Mouse (Mus musculus): ENCODE results near the gene Pkig. TPM values are rescaled to one million over a fixed set of nuclear protein-coding genes. Genes with fewer than 3 reads are reported as not detected.

The Pkig gene
- polyA plus RNA-seq, 1 experiment: 73.9 TPM

DNA sequence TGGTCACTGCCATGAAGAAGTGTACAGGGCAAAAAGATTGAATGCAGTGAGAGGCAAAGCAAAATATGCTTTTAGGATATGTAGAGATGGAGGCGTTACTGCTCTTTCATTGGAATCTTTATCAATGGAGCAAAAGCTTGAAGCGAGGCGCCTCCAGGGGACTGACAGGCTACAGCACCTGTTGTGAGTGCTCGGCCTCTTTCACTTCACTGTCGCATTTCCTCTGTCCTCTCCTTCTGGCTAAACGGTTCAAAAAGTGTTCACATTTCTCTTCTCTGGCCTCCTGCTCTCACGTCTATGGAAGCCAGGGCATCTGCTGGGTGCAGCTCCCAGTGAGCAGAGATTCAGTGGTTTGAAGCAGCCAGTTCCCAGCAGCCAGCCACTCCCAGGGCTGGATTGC, 44.2 kb downstream of the Pkig start:
- TF ChIP-seq CTCF (IDR thresholded peaks at IDR 0.05; ENCODE audit: borderline replicate concordance, extremely low read depth, insufficient read depth, insufficient read length) (no peak), POLR2A (IDR thresholded peaks at IDR 0.05; ENCODE audit: borderline replicate concordance, extremely low read depth, insufficient read depth, insufficient read length, poor library complexity, severe bottlenecking) (no peak)

DNA sequence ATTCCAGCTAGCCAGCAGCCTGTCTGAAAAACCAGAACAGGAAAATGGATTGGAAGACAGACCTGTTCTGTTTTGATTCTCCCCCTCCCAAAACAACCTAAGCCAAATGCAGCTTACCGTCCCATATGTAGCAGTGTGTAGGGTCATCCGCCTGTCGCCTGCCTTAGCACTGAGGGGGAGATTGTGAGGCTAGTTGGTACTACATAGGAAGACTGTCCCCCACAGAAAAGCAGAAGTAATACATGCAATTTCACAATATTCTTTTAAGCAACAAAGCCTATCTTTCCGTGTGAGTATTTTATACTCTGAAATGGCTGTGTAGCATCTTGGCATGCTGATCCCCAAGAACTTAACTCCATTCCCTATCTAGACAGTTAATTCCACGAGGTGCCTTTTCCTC, 44.7 kb downstream of the Pkig start:
- no peak for TF ChIP-seq POLR2A (IDR thresholded peaks at IDR 0.05; ENCODE audit: borderline replicate concordance, extremely low read depth, insufficient read depth, insufficient read length, poor library complexity, severe bottlenecking)
- TF ChIP-seq CTCF (IDR thresholded peaks at IDR 0.05; ENCODE audit: borderline replicate concordance, extremely low read depth, insufficient read depth, insufficient read length): no peak
- DNase-seq (ENCODE audit: low read depth): no peak

More for the DNA sequence above, 44.2 kb downstream of the Pkig start:
- no peak for DNase-seq (ENCODE audit: low read depth)

DNA sequence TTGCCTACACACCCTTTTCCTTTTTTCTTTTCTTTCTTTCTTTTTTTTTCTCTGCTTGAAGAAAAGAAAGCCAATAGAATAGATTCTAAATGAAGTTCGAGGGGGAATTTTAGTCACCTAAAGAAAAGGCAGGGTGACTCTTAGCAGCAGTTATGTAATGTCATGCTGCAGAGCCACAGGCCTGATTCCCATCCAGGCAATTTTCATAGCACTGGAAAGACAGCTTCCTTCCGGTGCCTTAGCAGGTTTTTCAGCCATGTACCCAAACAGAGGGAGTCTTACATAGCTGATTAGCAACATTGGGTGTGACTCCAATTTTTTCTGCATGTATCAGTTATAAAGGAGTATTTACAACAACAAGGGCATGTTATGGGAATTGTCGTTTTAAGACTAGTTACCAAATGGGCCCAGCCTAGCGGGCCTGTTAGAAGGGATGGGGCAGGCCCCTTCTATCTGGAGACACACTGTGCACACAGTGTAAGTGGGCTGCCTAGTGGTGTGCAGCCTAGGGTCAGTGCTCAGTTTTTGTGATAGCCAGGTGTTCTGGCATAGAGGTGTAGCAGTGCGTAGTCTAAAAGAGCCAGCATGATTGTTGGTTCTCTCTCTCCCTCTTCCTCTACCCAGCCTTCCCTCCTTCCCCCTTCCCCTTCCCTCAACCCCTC, 45.5 kb downstream of the Pkig start:
- TF ChIP-seq CTCF (IDR thresholded peaks at IDR 0.05; ENCODE audit: borderline replicate concordance, extremely low read depth, insufficient read depth, insufficient read length) (no peak), POLR2A (IDR thresholded peaks at IDR 0.05; ENCODE audit: borderline replicate concordance, extremely low read depth, insufficient read depth, insufficient read length, poor library complexity, severe bottlenecking) (no peak)
- DNase-seq (ENCODE audit: low read depth): no peak

DNA sequence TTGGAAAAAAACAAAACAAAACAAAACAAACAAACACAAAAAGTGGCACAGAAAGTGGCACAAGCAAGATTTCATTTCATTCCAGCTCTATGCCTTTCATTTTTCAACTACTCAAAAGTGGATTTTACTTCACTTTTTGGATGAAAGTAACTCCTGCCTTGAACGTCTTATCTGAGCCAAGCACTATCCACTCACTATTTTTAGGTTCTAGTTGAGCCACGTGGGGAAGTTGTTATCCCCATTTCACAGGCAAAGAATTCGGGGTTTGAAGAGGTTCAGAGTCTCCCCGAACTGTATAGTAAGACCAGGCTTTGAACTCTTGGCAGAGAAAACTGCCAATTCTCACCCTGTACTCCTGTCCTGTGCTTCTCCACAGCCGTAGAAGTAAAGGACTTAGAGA, 50.1 kb downstream of the Pkig start:
- TF ChIP-seq POLR2A (IDR thresholded peaks at IDR 0.05; ENCODE audit: borderline replicate concordance, extremely low read depth, insufficient read depth, insufficient read length, poor library complexity, severe bottlenecking): no peak
- no peak for TF ChIP-seq CTCF (IDR thresholded peaks at IDR 0.05; ENCODE audit: borderline replicate concordance, extremely low read depth, insufficient read depth, insufficient read length)
- no peak for DNase-seq (ENCODE audit: low read depth)

DNA sequence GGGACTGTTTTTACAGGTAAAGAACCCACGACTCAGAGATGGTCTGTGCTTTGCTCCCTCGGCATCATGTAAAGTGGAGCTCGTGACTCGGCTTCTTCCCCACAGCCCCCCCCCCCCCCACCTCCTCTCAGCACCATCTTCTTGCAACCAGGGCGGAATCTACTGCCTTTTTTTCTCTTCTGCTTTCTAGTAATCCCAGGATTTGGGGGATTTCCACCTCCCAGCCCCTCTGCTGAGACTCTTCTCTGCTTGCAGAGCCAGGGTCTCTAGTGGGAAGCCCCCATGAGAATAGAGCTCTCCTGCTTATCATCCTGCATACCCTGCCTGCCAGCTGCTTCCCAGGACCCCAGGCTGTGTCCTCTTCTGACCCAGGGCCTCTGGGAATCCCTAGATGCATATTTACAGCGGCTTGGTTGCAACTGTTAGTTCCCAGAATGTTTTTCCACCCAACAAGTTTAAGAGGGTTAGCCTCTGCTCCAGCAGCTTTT, 50.6 kb downstream of the Pkig start:
- DNase-seq (ENCODE audit: low read depth): no peak
- TF ChIP-seq POLR2A (IDR thresholded peaks at IDR 0.05; ENCODE audit: borderline replicate concordance, extremely low read depth, insufficient read depth, insufficient read length, poor library complexity, severe bottlenecking) (no peak), CTCF (IDR thresholded peaks at IDR 0.05; ENCODE audit: borderline replicate concordance, extremely low read depth, insufficient read depth, insufficient read length) (no peak)

DNA sequence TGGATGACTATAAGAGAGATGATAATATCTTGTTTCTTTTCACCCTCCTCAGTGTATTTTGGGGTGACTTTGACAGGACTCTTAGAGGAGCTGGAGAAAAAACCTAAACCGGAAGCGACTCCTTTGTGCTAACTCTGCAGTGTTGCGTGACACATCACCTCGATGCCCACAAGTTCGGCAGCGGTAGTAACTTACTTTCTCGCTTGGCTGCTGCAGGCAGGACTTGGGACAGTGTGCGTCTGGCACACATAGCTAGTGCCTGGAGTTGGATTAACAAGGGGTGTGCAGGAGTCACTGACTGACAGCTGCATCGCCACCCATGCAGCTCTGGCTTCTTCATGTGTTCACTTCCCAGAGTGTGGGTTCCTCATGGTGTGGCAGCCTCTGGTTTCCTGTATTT, 51.8 kb downstream of the Pkig start:
- TF ChIP-seq CTCF (IDR thresholded peaks at IDR 0.05; ENCODE audit: borderline replicate concordance, extremely low read depth, insufficient read depth, insufficient read length): no peak
- no peak for TF ChIP-seq POLR2A (IDR thresholded peaks at IDR 0.05; ENCODE audit: borderline replicate concordance, extremely low read depth, insufficient read depth, insufficient read length, poor library complexity, severe bottlenecking)

DNA sequence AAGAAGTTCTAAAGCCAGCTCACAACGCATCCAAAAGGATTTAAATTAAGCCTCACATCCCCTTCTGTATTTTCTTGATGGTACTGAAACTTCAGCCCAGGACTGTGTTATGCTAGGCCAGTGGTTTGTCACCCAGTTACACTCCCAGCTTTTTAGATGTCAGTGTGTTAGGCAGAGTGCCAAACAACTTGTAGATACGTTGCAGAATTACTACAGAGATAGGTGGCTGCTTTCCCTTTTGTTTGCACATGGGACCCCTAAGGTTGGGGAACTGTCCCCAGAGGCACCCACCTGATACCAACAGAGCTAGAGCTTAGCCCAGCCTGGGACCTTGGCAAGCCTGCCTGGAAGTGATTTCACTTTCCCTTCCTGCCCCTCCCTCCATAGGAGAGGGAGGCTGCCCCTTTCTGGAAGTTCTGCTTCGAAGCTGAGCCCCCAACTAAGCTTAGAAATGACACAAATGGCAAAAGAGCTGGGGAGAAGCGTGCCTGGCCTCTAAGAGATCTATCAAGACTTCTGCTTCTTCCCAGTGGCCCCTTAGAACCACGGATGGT, 52.5 kb downstream of the Pkig start:
- TF ChIP-seq CTCF (IDR thresholded peaks at IDR 0.05; ENCODE audit: borderline replicate concordance, extremely low read depth, insufficient read depth, insufficient read length): no peak
- TF ChIP-seq POLR2A (IDR thresholded peaks at IDR 0.05; ENCODE audit: borderline replicate concordance, extremely low read depth, insufficient read depth, insufficient read length, poor library complexity, severe bottlenecking): no peak
- DNase-seq (ENCODE audit: low read depth): no peak

More for the DNA sequence above, 51.8 kb downstream of the Pkig start:
- DNase-seq (ENCODE audit: low read depth): no peak

DNA sequence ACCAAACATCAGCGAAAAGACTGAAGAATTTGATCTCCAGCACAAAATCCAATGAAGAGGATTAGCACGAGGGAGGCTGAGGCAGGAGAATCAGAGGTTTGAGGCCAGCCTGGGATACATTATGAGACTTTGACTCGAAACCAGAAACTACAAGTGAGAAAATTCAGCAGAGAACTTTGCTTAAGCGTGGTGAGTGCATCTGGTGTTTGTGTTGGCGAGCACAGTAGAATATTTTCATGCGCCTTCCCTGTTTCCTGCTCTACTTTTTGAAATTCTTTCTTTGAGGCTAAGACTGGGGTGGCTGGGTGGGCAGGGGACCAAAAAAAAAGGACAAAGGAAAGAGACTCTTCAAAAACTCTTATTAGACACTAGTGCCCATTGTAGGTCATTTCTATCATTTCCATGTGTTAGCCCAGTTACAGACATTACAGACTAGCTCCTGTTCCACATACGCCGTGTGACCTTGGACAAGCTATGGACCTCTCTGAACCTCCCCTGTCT, 53.2 kb downstream of the Pkig start:
- TF ChIP-seq CTCF (IDR thresholded peaks at IDR 0.05; ENCODE audit: borderline replicate concordance, extremely low read depth, insufficient read depth, insufficient read length): no peak
- TF ChIP-seq POLR2A (IDR thresholded peaks at IDR 0.05; ENCODE audit: borderline replicate concordance, extremely low read depth, insufficient read depth, insufficient read length, poor library complexity, severe bottlenecking): no peak
- no peak for DNase-seq (ENCODE audit: low read depth)

DNA sequence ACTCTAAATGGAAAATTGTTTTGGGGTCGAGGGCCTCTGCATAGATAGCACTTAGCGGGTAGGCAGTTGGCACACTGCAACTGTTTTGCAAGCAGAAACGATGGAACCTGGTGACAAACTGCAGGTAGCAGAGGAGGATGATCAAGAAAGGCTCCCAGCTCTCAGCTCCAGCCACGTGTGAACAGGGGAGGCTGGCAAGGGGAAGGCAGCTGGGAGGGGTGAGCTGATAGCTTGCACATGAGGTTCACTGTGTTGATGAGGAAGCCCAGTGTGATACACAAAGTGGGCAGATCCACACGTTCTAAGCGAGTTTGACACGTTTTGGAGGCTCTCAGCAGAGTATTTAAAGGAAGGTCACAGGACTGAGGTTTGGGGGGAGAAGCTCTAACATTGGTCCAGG, 54.3 kb downstream of the Pkig start:
- no peak for DNase-seq (ENCODE audit: low read depth)
- TF ChIP-seq POLR2A (IDR thresholded peaks at IDR 0.05; ENCODE audit: borderline replicate concordance, extremely low read depth, insufficient read depth, insufficient read length, poor library complexity, severe bottlenecking) (no peak), CTCF (IDR thresholded peaks at IDR 0.05; ENCODE audit: borderline replicate concordance, extremely low read depth, insufficient read depth, insufficient read length) (no peak)

DNA sequence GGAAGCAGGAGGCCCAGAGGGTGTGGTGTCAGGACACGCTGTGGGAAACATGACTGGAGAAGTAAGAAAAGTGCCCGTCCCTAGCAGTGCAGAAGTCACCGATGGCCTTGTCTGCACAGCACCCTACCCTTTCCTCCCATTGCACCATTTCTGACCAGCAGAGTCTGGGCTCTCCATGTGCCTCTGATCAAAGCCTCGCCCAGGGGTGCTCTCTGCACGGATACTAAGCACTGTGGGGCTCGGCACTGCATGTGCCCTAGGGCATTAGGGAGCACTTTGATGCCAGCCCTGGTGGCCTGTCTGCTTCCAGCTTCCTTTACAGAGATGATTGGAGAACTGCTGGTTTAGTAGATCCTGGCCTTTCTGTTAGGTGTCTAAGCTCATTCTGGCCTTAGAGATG, 54.7 kb downstream of the Pkig start:
- no peak for DNase-seq (ENCODE audit: low read depth)
- TF ChIP-seq POLR2A (IDR thresholded peaks at IDR 0.05; ENCODE audit: borderline replicate concordance, extremely low read depth, insufficient read depth, insufficient read length, poor library complexity, severe bottlenecking) (no peak), CTCF (IDR thresholded peaks at IDR 0.05; ENCODE audit: borderline replicate concordance, extremely low read depth, insufficient read depth, insufficient read length) (no peak)

DNA sequence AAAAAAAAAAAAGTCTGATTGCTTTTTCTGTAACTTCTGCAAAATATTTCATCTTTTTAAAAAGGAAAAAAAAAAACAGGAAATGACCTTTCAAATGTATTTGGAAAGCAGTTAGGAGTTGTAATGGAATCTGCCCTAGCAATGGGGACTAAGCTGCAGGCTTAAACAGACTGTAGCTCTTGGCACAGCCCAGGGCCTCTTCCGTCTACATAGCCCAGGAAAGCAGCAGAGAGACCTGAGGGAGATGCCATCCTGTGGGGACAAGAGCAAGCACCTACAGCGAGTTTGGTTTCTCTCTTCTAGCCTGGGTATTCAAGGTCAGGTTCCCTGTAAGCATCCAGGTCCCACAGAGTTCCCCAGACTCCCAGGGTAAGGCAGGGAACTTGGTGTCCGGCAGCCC, 55.2 kb downstream of the Pkig start:
- no peak for DNase-seq (ENCODE audit: low read depth)
- TF ChIP-seq CTCF (IDR thresholded peaks at IDR 0.05; ENCODE audit: borderline replicate concordance, extremely low read depth, insufficient read depth, insufficient read length): no peak
- TF ChIP-seq POLR2A (IDR thresholded peaks at IDR 0.05; ENCODE audit: borderline replicate concordance, extremely low read depth, insufficient read depth, insufficient read length, poor library complexity, severe bottlenecking): no peak

DNA sequence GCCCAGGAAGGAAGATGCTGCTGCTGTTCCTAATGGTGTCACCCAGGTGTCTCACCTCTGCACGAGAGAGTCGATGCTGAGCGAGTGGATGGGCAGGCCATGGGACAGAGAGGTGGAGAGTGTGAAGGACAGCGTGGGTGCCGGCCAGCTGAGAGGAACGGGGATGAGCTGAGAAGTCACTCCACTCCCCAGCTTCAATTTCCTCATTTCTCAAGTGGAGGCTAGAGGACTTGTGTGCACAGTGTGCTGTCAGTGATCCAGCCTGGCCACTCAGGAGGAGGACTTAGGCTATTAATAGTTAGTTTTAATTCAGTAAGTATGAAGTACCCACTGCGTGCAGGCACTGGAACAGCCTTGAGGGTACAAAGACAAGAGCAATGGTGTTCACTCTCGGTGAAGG, 58.3 kb downstream of the Pkig start:
- DNase-seq (ENCODE audit: low read depth): no peak

More for the DNA sequence above, 58.3 kb downstream of the Pkig start:
- TF ChIP-seq CTCF (IDR thresholded peaks at IDR 0.05; ENCODE audit: borderline replicate concordance, extremely low read depth, insufficient read depth, insufficient read length): no peak
- TF ChIP-seq POLR2A (IDR thresholded peaks at IDR 0.05; ENCODE audit: borderline replicate concordance, extremely low read depth, insufficient read depth, insufficient read length, poor library complexity, severe bottlenecking): no peak
